Mouse (Mus musculus): Measurements from ENCODE around the gene Zmynd12. TPM values are rescaled to one million over a fixed set of nuclear protein-coding genes. Genes with fewer than 3 reads are reported as not detected.

Gene Zmynd12
- polyA plus RNA-seq, 1 experiment from 2014 or later: 0.10 TPM

DNA sequence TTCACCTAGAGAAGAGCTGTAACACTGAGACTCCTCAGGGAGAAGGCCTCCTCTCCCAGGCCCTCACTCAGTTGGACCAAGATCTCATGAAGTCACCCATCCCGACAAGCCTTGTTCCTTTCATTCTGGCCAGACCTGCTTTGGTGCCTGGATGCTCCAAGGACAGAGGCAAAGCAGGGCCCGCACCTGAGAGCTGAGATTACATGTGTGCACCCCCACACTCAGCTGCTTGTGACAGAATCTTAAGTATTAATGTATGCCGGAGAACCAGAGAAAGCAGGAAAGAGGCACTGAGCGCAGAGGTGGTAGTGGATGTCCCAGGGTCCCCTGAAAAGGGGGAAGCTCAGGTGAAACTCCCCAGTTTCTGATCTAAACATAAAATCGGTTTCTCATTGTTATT is 30.5 kb downstream of the Zmynd12 start:
- Histone ChIP-seq H3K27me3 (no peaks in the 10 kb centered on the region), H3K4me2 (no peak overlapping the region), H3K36me3 (no peaks in the 10 kb centered on the region), H3K9me3 (no peaks in the 10 kb centered on the region), H3K4me1 (0 out of 2 replicates have a peak, but pooled peaks cover 2% of the 10 kb centered on the region), H3K27ac (no peak overlapping the region), H3K9ac (no peak overlapping the region), H3K4me3 (no peak overlapping the region)
- 65% methylated on average over 5 of the region's 5 CpGs for WGBS
- no peak for ATAC-seq (ENCODE audit: insufficient number of reproducible peaks, low FRiP score, low TSS enrichment, low read depth)

DNA sequence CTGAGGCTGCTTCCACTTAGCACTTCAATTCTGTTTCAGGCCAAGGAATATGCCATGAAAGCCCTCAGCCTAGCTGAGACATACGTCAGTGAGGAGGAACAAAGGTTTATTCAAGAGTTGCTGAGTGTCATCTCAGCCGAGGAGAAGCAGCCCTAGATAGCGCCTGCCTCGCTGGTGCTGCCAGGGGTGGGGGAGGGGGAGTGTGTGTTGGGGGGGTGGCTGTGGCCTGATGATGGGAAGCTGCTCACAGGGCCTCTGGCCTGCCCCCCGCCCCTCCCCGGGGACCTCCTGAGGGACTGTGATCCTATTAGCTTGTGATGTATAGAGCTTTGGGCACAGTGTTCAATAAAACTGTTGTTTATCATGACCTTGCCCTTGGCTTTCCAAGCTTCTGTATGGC is 30.9 kb downstream of the Zmynd12 start:
- Histone ChIP-seq H3K9me3 (no peaks in the 10 kb centered on the region), H3K4me2 (no peak overlapping the region)
- no peak for ATAC-seq (ENCODE audit: insufficient number of reproducible peaks, low FRiP score, low TSS enrichment, low read depth)

DNA sequence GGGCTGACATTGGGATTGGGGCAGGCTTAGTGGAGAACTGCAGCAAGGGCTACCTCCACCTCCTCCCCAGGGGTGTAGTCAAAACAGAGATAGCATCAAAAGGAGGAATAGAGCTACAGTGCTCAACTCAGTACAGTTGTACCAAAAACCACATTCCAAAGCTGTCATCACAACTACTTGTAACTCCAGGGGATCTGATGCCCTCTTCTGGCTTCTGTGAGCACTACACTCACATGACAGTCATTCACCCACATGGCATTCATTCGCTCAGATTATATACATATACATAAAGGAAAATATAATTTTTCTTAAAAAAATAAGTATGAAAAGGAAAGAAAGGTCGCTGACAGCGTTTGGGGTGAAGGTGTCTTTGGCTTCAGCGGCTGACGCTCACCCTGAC is 37.7 kb downstream of the Zmynd12 start:
- Histone ChIP-seq H3K27me3 (no peaks in the 10 kb centered on the region), H3K9ac (no peak overlapping the region), H3K9me3 (no peaks in the 10 kb centered on the region), H3K4me3 (no peak overlapping the region), H3K27ac (peak overlapping the region; percentile 70; the same call in 1 of the 2 replicates), H3K4me1 (peaks cover 36% of the 10 kb centered on the region), H3K36me3 (no peaks in the 10 kb centered on the region), H3K4me2 (0 out of 2 replicates have a peak overlapping the region, but pooled peaks have one; percentile 20)
- ATAC-seq (ENCODE audit: insufficient number of reproducible peaks, low FRiP score, low TSS enrichment, low read depth): no peak
- WGBS: 58% methylated on average over 5 of the region's 5 CpGs

More for the DNA sequence above, 30.9 kb downstream of the Zmynd12 start:
- Histone ChIP-seq H3K4me1 (0 out of 2 replicates have a peak, but pooled peaks cover 2% of the 10 kb centered on the region), H3K27ac (no peak overlapping the region), H3K9ac (no peak overlapping the region), H3K4me3 (no peak overlapping the region), H3K36me3 (no peaks in the 10 kb centered on the region), H3K27me3 (no peaks in the 10 kb centered on the region)
- 33% methylated on average over 6 of the region's 6 CpGs for WGBS

DNA sequence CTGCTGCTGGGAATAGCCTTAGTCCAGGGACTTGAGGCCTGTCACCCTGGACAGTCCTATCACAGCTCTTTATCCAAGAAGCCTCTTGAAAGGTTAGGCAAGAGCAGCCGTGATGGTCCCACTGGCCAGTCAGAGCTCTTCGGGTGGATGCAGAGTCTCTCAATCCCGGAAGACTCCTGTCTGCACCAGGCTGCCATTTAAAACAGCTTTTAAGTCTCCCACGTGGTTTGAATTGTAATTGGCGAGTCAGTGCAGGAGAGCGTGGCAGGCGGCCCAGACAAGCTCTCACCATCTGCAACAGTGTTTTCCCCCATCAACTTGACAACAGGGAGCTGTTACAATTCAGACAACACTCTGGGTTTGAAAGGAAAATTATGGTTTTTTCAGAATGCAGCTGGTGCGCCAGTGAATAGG is 38.1 kb downstream of the Zmynd12 start:
- no peaks in the 10 kb centered on the region for H3K27me3 ChIP-seq
- peak overlapping the region; percentile 70 for H3K27ac ChIP-seq
- H3K9me3 ChIP-seq: no peaks in the 10 kb centered on the region
- H3K4me3 ChIP-seq: no peak overlapping the region
- peaks cover 36% of the 10 kb centered on the region for H3K4me1 ChIP-seq
- H3K36me3 ChIP-seq: no peaks in the 10 kb centered on the region
- WGBS: 14% methylated on average over 8 of the region's 8 CpGs
- 0 out of 2 replicates have a peak overlapping the region, but pooled peaks have one; percentile 20 for H3K4me2 ChIP-seq
- ATAC-seq (ENCODE audit: insufficient number of reproducible peaks, low FRiP score, low TSS enrichment, low read depth): peak; percentile 48; the same call in 1 of the 2 replicates
- no peak overlapping the region for H3K9ac ChIP-seq

DNA sequence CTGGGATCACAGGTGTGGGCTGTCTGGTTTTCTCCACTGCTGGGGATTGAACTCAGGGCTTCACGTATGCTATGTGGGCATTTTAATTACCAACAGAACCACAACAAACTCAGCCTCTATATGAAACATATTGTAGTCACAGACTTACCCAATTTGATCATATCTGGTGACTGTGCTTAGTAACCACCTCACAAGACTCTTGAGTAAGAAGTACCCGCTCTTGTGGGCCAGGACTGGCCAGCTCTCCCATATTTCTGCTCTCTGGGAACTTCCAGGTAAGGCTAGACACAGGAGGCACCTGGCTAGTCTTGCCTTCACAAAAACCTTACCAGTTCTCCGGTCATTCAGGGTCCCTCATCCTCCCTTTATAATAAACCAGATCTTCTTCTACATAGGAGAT is 39.8 kb downstream of the Zmynd12 start:
- no peak overlapping the region for H3K4me3 ChIP-seq
- no peak overlapping the region for H3K4me2 ChIP-seq
- no peak overlapping the region for H3K9ac ChIP-seq
- no peaks in the 10 kb centered on the region for H3K27me3 ChIP-seq
- peaks cover 36% of the 10 kb centered on the region for H3K4me1 ChIP-seq
- H3K9me3 ChIP-seq: no peaks in the 10 kb centered on the region
- no peak for ATAC-seq (ENCODE audit: insufficient number of reproducible peaks, low FRiP score, low TSS enrichment, low read depth)
- 81% methylated on average over 3 of the region's 3 CpGs for WGBS
- H3K36me3 ChIP-seq: no peaks in the 10 kb centered on the region
- H3K27ac ChIP-seq: no peak overlapping the region

DNA sequence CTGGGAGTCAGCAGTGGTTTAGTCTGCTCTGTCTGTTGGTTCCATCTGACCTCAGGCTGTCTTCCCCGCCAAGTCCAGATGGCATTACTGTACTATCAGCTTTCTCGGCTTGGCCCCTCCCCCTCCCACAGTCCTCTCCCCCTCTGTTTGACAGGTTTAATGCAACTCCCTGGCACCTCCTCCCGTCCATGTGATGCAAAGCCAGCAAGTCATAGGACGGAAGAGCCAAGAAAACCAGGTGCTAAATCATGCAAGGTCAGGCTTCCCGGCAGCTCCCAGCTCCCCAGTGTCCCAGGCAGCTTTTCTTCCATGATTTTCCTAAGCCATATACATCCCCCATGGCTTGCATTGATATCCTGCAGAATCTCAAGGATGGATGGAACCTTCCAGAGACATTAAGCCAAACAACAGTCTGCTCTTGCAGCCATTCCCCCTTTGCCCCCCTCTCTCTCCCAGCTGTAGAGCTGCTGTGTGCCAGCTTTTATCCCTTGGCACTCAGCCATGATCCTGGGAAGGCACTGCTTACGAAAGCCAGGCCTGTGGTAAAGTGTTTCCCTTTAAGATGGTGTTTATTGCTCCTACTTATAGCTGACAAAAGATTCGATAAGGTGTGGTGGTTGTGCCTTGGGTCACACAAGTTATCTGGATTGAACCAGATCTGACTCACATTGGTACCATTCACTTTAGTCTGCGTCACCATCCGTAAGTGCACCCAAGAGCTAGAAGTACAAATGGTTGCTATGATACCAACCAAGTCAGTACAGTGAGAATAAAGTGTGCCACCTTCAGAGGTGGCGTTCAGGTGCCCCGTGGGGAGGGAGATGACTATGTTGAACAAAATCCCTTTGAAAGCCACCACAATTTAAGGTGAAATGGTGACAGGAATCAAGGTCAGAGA is 40.5 kb downstream of the Zmynd12 start:
- Histone ChIP-seq H3K27ac (no peak overlapping the region), H3K4me1 (peaks cover 36% of the 10 kb centered on the region), H3K9me3 (no peaks in the 10 kb centered on the region), H3K4me3 (no peak overlapping the region), H3K4me2 (no peak overlapping the region), H3K36me3 (no peaks in the 10 kb centered on the region), H3K9ac (no peak overlapping the region), H3K27me3 (no peaks in the 10 kb centered on the region)
- WGBS: 29% methylated on average over 11 of the region's 11 CpGs
- no peak for ATAC-seq (ENCODE audit: insufficient number of reproducible peaks, low FRiP score, low TSS enrichment, low read depth)

DNA sequence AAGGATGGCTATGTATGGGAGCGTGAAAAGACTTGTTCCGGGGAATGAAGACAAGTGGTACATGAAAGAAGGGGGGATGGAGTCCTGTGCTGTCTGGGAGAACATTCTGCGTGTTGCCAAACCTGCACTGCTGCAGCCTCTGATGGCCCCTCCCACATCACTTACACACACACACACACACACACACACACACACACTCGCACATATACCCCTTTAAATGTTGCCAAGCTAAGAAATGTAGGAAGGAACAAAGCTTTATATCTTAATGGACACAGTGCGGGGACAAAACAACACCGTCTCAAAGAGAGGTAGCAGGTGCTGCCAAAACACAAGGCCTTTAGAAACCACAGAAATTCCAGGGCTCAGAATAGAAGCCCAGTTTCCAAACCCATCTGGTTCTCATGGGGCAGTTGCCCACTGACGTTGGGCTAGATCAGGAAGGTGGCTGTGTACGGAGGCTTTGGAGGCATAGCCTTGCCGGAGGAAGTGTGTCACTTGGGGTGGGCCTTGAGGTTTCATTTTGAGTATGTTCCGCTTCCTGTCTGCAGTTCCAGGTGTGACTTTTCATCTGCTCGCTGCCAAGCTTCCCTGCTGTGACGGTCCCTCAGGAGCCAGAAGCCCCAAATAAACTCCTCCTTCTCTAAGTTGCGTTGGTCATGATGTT is 41.3 kb downstream of the Zmynd12 start:
- Histone ChIP-seq H3K9me3 (no peaks in the 10 kb centered on the region), H3K27ac (no peak overlapping the region), H3K4me2 (no peak overlapping the region), H3K27me3 (no peaks in the 10 kb centered on the region), H3K4me1 (peaks cover 36% of the 10 kb centered on the region), H3K4me3 (no peak overlapping the region), H3K36me3 (no peaks in the 10 kb centered on the region), H3K9ac (no peak overlapping the region)
- 52% methylated on average over 13 of the region's 13 CpGs for WGBS
- no peak for ATAC-seq (ENCODE audit: insufficient number of reproducible peaks, low FRiP score, low TSS enrichment, low read depth)

DNA sequence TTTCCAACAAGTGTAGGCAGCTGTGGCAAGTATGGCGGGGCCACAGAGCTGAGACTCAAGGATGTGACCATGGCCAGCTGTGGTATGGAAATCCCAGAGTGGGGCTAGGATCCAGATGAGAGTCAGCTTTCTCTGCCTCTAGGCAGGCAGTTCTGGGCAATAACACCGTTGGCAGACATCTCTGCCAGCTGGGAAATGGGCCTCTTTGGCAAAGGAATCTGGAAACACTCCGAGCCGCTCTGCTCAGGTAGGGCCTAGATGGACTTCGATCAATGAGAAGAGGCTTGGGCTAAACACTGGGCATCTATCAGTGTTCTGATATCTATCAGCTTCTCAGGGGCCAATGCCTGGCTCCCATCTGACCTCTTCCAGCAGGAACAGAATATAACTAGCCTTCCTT is 43.2 kb downstream of the Zmynd12 start:
- Histone ChIP-seq H3K4me3 (no peak overlapping the region), H3K4me1 (peaks cover 31% of the 10 kb centered on the region), H3K4me2 (no peak overlapping the region), H3K36me3 (no peaks in the 10 kb centered on the region), H3K9me3 (no peaks in the 10 kb centered on the region), H3K27me3 (no peaks in the 10 kb centered on the region), H3K27ac (no peak overlapping the region), H3K9ac (no peak overlapping the region)
- 79% methylated on average over 5 of the region's 5 CpGs for WGBS
- no peak for ATAC-seq (ENCODE audit: insufficient number of reproducible peaks, low FRiP score, low TSS enrichment, low read depth)

DNA sequence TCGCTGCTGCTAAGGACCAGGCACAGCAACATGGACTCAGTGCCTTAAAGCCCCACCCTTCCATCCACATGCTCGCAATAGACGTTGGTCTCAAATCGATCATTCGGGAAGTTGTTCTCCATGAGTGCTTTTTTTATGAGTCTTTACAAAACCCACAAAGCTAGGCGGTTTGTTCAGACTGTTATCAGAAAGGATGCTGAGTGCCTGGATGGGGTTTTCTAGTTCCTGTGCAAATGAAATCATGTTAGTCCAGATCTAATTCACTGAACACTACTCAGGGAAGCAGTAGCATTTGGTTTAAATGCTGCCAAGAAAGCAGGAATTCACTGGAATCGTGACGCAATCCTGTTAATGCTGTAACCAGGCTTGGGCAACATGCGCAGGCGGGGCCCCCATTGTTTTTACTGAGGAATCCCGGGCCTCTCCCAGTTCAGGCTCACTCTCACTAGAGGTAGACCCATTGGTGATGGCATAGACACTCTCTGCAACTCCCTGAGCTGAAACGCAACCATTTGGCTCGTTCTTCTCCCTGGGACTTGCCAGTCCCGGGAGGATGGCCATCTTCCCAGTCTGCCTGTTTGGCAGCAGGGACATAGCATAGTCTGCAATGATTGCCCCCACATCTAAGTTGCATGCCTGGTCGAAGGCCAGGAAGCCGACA is 45.2 kb downstream of the Zmynd12 start:
- H3K36me3 ChIP-seq: no peaks in the 10 kb centered on the region

DNA sequence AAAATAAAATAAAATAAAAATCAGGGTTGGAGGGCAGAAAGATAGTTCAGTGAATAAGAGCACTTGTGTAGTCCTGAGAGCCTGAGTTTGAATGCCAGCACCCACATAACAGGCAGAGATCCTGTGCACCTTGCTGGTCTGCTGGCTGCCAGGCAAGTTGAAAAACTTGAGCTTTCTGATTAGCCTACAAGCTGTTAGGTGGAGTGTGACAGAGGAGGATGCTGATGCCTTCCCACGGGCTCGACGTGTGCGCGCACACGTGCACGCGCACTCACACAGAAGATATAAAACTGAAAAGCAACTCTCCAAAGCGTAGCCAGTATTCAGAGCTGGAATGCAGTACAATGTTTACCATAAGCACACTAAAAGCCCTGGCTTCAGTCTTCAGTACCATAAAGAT is 49.9 kb downstream of the Zmynd12 start:
- H3K9ac ChIP-seq: no peak overlapping the region
- H3K9me3 ChIP-seq: no peaks in the 10 kb centered on the region
- H3K27ac ChIP-seq: no peak overlapping the region
- ATAC-seq (ENCODE audit: insufficient number of reproducible peaks, low FRiP score, low TSS enrichment, low read depth): no peak
- 0 out of 2 replicates have a peak, but pooled peaks cover 2% of the 10 kb centered on the region for H3K4me1 ChIP-seq
- H3K27me3 ChIP-seq: no peaks in the 10 kb centered on the region
- H3K4me3 ChIP-seq: no peak overlapping the region
- 76% methylated on average over 9 of the region's 9 CpGs for WGBS
- no peak overlapping the region for H3K4me2 ChIP-seq
- H3K36me3 ChIP-seq: no peaks in the 10 kb centered on the region

More for the DNA sequence above, 45.2 kb downstream of the Zmynd12 start:
- no peak overlapping the region for H3K9ac ChIP-seq
- H3K27ac ChIP-seq: no peak overlapping the region
- 74% methylated on average over 16 of the region's 16 CpGs for WGBS
- H3K4me2 ChIP-seq: no peak overlapping the region
- H3K4me3 ChIP-seq: no peak overlapping the region
- no peak for ATAC-seq (ENCODE audit: insufficient number of reproducible peaks, low FRiP score, low TSS enrichment, low read depth)
- H3K27me3 ChIP-seq: no peaks in the 10 kb centered on the region
- peaks cover 15% of the 10 kb centered on the region for H3K4me1 ChIP-seq
- H3K9me3 ChIP-seq: no peaks in the 10 kb centered on the region

DNA sequence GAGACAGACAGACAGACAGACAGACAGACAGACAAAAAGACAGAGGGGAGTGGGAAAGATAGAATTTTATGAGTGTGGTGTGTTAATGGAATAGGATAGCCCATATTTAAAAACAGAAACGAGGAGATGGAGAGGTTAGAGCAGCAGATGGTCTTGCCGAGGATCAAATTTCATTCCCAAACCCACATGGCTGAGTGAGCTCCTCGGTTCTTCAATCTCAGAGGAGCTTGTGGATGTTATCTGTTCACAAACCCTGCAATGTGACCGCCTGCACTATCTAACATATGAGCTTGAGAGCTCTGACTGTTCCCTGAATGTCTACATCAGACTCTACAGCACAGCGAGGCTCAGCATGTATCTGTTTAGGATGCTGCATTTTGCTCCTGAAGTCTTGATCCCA is 50.5 kb downstream of the Zmynd12 start:
- Histone ChIP-seq H3K27ac (no peak overlapping the region), H3K4me2 (no peak overlapping the region), H3K4me1 (0 out of 2 replicates have a peak, but pooled peaks cover 2% of the 10 kb centered on the region), H3K4me3 (no peak overlapping the region), H3K9me3 (no peaks in the 10 kb centered on the region), H3K27me3 (no peaks in the 10 kb centered on the region), H3K36me3 (no peaks in the 10 kb centered on the region), H3K9ac (no peak overlapping the region)
- 30% methylated on average over 5 of the region's 5 CpGs for WGBS
- no peak for ATAC-seq (ENCODE audit: insufficient number of reproducible peaks, low FRiP score, low TSS enrichment, low read depth)

DNA sequence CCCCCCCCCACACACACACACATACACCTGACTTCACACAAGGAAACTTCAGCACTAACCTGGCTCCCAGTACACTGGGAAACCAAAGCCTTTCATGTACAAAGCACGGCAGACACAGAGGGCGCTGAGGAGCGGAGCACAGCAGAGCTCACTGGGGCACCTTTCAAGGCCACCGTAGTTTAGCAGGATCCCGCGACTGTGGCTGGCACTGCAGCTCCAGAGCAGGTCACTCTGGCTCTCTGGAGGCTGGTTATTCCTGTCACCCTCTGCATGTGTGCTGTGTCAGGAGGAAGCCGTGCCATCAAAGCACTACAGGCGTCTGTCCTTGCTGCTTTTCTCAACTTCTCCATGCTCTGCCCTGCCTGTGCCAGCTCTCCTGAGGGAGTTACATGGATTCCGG is 60.4 kb downstream of the Zmynd12 start:
- Histone ChIP-seq H3K4me3 (no peak overlapping the region), H3K36me3 (no peaks in the 10 kb centered on the region), H3K4me1 (no peaks in the 10 kb centered on the region), H3K27me3 (no peaks in the 10 kb centered on the region), H3K9me3 (no peaks in the 10 kb centered on the region), H3K27ac (no peak overlapping the region), H3K4me2 (no peak overlapping the region), H3K9ac (no peak overlapping the region)
- WGBS: 58% methylated on average over 9 of the region's 9 CpGs
- no peak for ATAC-seq (ENCODE audit: insufficient number of reproducible peaks, low FRiP score, low TSS enrichment, low read depth)
